Mouse (Mus musculus) lung, embryonic 15.5 days (tissue): ENCODE measurements around the gene Nfkb2. TPM values are rescaled to one million over a fixed set of nuclear protein-coding genes. Genes with fewer than 3 reads are reported as not detected.

Source experiments
- ATAC-seq: fragments of 200-750 bp; cut with Nextera tagmentation; 2 replicates; pipeline ENCODE4 v1.8.0; 2017; ENCODE audit warnings: moderate number of reproducible peaks, borderline replicate concordance; ENCODE audit not compliant: low FRiP score, low TSS enrichment; ENCODE audit errors: extremely low read depth
- H3K27ac ChIP-seq: fragments of 300-500 bp; sonication (generic); 2 replicates; pipeline ENCODE4 v1.5.1; 2015; ENCODE audit warnings: moderate library complexity, mild to moderate bottlenecking, inconsistent platforms
- H3K27me3 ChIP-seq: fragments of 300-500 bp; sonication (generic); 2 replicates; pipeline ENCODE4 v1.6.1; 2015; ENCODE audit warnings: inconsistent platforms
- H3K36me3 ChIP-seq: fragments of 300-500 bp; sonication (generic); 2 replicates; pipeline ENCODE4 v1.6.1; 2015; ENCODE audit warnings: inconsistent platforms
- H3K4me1 ChIP-seq: fragments of 300-500 bp; sonication (generic); 2 replicates; pipeline ENCODE4 v1.6.1; 2015; ENCODE audit warnings: inconsistent platforms
- H3K4me2 ChIP-seq: fragments of 300-500 bp; sonication (generic); 2 replicates; pipeline ENCODE4 v1.6.1; 2015; ENCODE audit warnings: inconsistent platforms, mild to moderate bottlenecking, moderate library complexity
- H3K4me3 ChIP-seq: fragments of 300-500 bp; sonication (generic); 2 replicates; pipeline ENCODE4 v1.5.1; 2015; ENCODE audit warnings: mild to moderate bottlenecking, inconsistent platforms
- H3K9ac ChIP-seq: fragments of 300-500 bp; sonication (generic); 2 replicates; pipeline ENCODE4 v1.6.1; 2015; ENCODE audit warnings: inconsistent platforms
- H3K9me3 ChIP-seq: fragments of 300-500 bp; sonication (generic); 2 replicates; pipeline ENCODE4 v1.6.1; 2016; ENCODE audit warnings: inconsistent platforms
- WGBS: fragments of 180-500 bp; shearing (Covaris S2); methylation state at CpG from one replicate; pipeline ENCODE4 v1.1.7; 2015; 5-methylcytosine and 5-hydroxymethylcytosine counted together
- polyA plus RNA-seq: library from polyadenylated mRNA; unstranded; fragments of >200 nt; fragmentation: Nextera tagmentation; extraction: Ambion mirVana; gene quantifications from 2 replicates; pipeline ENCODE4 v1.2.1, GENCODE M21; 2015

Gene Nfkb2
- polyA plus RNA-seq, 1 experiment from 2014 or later, result 10.5 TPM

DNA sequence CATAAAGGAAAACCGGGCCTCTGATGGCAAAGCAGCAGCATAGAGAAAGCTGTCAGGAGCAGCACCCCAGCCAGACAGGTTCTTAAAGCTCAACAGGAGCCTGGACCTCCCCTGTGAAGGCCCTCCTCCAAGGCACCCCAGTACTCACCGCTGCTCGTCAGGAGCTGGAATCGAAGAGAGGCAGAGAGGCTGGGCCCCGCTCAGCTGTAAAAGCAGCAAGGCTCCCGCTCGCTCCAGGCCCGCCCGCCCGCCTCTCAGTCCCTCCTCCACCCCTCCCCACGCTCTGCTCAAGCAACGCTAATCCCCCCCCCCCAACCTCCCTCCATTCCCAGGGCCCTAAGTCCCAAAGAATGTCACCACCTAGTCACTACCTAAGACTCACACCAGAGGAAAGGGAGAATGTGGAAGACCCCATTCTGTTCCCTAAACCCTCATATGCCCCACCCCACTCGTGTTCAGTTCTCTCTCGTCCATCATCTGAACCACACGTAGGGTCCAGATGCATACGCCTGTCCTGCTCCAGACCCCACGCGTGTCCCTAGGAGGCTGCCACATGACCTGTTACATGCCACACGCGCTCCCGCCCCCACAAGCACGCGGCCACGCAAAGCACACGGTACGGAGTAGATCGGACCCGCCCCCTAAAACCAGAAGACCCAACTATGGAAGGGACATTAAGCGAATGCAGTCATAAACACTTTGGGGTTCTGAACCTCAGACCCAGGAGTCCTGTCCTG lies 22.1 kb downstream of the Nfkb2 start:
- Histone ChIP-seq H3K27me3 (peaks cover 65% of the 10 kb centered on the region), H3K4me3 (no peak overlapping the region; the same call in 1 of the 2 replicates)
- ATAC-seq, result no peak

GRCm38 (mm10) chr19:46326756-46327305 lies 22.7 kb downstream of the Nfkb2 start, which contains the start of gene Psd:
Gene Psd, minus strand, starts transcription at chr19:46327156.
- Histone ChIP-seq H3K36me3 (peaks cover 11% of the 10 kb centered on the region; the same call in 1 of the 2 replicates), H3K9ac (peak within 1 kb of the TSS; percentile 70), H3K27ac (peak within 1 kb of the TSS; percentile 89), H3K9me3 (no peaks in the 10 kb centered on the region), H3K4me1 (peaks cover 27% of the 10 kb centered on the region), H3K27me3 (peaks cover 58% of the 10 kb centered on the region), H3K4me2 (peak within 1 kb of the TSS; percentile 100), H3K4me3 (peak within 1 kb of the TSS; percentile 76)
- no peak for ATAC-seq
- WGBS, result 2% methylated on average over 35 of the region's 35 CpGs

More for the DNA sequence above, 22.1 kb downstream of the Nfkb2 start:
- H3K36me3 ChIP-seq, result peaks cover 8% of the 10 kb centered on the region; the same call in 1 of the 2 replicates
- peak overlapping the region; percentile 100; the same call in 1 of the 2 replicates for H3K4me2 ChIP-seq
- no peak overlapping the region for H3K9ac ChIP-seq
- H3K4me1 ChIP-seq, result peaks cover 27% of the 10 kb centered on the region
- WGBS, result 4% methylated on average over 29 of the region's 29 CpGs
- no peak overlapping the region for H3K27ac ChIP-seq
- H3K9me3 ChIP-seq, result no peaks in the 10 kb centered on the region

- ATAC-seq, result no peak
- no peaks in the 10 kb centered on the region for H3K9me3 ChIP-seq
- H3K4me2 ChIP-seq, result peak overlapping the region; percentile 100
- peaks cover 27% of the 10 kb centered on the region for H3K4me1 ChIP-seq
- H3K4me3 ChIP-seq, result peak overlapping the region; percentile 76
- peak overlapping the region; percentile 70 for H3K9ac ChIP-seq
- peaks cover 51% of the 10 kb centered on the region for H3K27me3 ChIP-seq
- peak overlapping the region; percentile 89 for H3K27ac ChIP-seq
- peaks cover 11% of the 10 kb centered on the region; the same call in 1 of the 2 replicates for H3K36me3 ChIP-seq
- WGBS, result 23% methylated on average over 14 of the region's 14 CpGs
Observed at GRCm38 (mm10) chr19:46327531-46328064, 23.5 kb downstream of the Nfkb2 start.

GRCm38 (mm10) chr19:46328081-46329030 lies 24.2 kb downstream of the Nfkb2 start, which contains the start of gene Fbxl15:
Gene Fbxl15, plus strand, starts transcription at chr19:46328184.
- H3K27ac ChIP-seq, result peak within 1 kb of the TSS; percentile 89
- under 1% methylated on average over 81 of the region's 81 CpGs for WGBS
- H3K4me1 ChIP-seq, result peaks cover 27% of the 10 kb centered on the region
- peak within 1 kb of the TSS; percentile 70 for H3K9ac ChIP-seq
- peaks cover 43% of the 10 kb centered on the region for H3K27me3 ChIP-seq
- ATAC-seq, result peak; percentile 87
- no peaks in the 10 kb centered on the region for H3K9me3 ChIP-seq
- H3K4me2 ChIP-seq, result peak within 1 kb of the TSS; percentile 100
- H3K36me3 ChIP-seq, result peaks cover 11% of the 10 kb centered on the region; the same call in 1 of the 2 replicates
- peak within 1 kb of the TSS; percentile 76 for H3K4me3 ChIP-seq

GRCm38 (mm10) chr19:46329031-46329641 lies 25.0 kb downstream of the Nfkb2 start:
- Histone ChIP-seq H3K4me1 (peaks cover 27% of the 10 kb centered on the region), H3K36me3 (peaks cover 11% of the 10 kb centered on the region; the same call in 1 of the 2 replicates)

DNA sequence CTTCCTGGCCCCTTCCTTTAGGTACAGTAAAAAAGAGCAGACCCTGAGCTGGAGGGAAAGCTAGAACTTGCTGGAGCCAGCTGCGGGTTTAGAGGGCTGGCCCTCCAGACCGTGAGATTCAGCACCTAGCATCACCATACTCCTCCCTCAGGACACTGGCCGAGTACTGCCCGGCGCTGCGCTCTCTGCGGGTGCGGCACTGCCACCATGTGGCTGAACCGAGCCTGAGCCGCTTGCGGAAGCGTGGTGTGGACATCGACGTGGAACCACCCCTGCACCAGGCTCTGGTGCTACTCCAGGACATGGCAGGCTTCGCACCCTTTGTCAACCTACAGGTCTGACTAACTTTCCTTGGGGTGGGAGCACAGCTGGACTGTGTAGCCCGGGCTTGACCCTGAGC lies 25.8 kb downstream of the Nfkb2 start:
- Histone ChIP-seq H3K27me3 (peaks cover 28% of the 10 kb centered on the region), H3K9me3 (no peaks in the 10 kb centered on the region), H3K27ac (no peak overlapping the region), H3K36me3 (peaks cover 11% of the 10 kb centered on the region; the same call in 1 of the 2 replicates), H3K4me1 (peaks cover 27% of the 10 kb centered on the region), H3K9ac (no peak overlapping the region), H3K4me3 (0 out of 2 replicates have a peak overlapping the region, but pooled peaks have one; percentile 76), H3K4me2 (peak overlapping the region; percentile 100)
- peak; percentile 60 for ATAC-seq
- 5% methylated on average over 16 of the region's 16 CpGs for WGBS

More at GRCm38 (mm10) chr19:46329031-46329641, 25.0 kb downstream of the Nfkb2 start:
- Histone ChIP-seq H3K4me2 (peak overlapping the region; percentile 100), H3K27me3 (peaks cover 36% of the 10 kb centered on the region), H3K27ac (peak overlapping the region; percentile 89), H3K9me3 (no peaks in the 10 kb centered on the region), H3K9ac (peak overlapping the region; percentile 70), H3K4me3 (peak overlapping the region; percentile 76)
- WGBS, result 2% methylated on average over 54 of the region's 54 CpGs
- peak; percentile 1; the same call in 1 of the 2 replicates for ATAC-seq

GRCm38 (mm10) chr19:46330696-46331095 lies 26.6 kb downstream of the Nfkb2 start:
- H3K9ac ChIP-seq, result no peak overlapping the region
- H3K4me1 ChIP-seq, result peaks cover 27% of the 10 kb centered on the region
- no peaks in the 10 kb centered on the region for H3K9me3 ChIP-seq
- H3K36me3 ChIP-seq, result peaks cover 11% of the 10 kb centered on the region; the same call in 1 of the 2 replicates
- ATAC-seq, result no peak
- H3K27me3 ChIP-seq, result peaks cover 20% of the 10 kb centered on the region
- H3K27ac ChIP-seq, result no peak overlapping the region
- no peak overlapping the region for H3K4me2 ChIP-seq
- no peak overlapping the region for H3K4me3 ChIP-seq
- WGBS, result 90% methylated on average over 12 of the region's 12 CpGs

- H3K4me2 ChIP-seq, result no peak overlapping the region
- no peak overlapping the region for H3K9ac ChIP-seq
- no peak for ATAC-seq
- WGBS, result 91% methylated on average over 14 of the region's 14 CpGs
- H3K9me3 ChIP-seq, result no peaks in the 10 kb centered on the region
- H3K4me1 ChIP-seq, result peaks cover 27% of the 10 kb centered on the region
- no peak overlapping the region for H3K27ac ChIP-seq
- peaks cover 14% of the 10 kb centered on the region for H3K27me3 ChIP-seq
- H3K36me3 ChIP-seq, result peaks cover 11% of the 10 kb centered on the region; the same call in 1 of the 2 replicates
- no peak overlapping the region for H3K4me3 ChIP-seq
Observed at GRCm38 (mm10) chr19:46331326-46331725, 27.2 kb downstream of the Nfkb2 start.

- 76% methylated on average over 3 of the region's 3 CpGs for WGBS
- no peak for ATAC-seq
Observed at GRCm38 (mm10) chr19:46331936-46332335, 27.8 kb downstream of the Nfkb2 start.

GRCm38 (mm10) chr19:46332721-46333339 lies 28.7 kb downstream of the Nfkb2 start:
- ATAC-seq, result no peak
- H3K27ac ChIP-seq, result no peak overlapping the region
- H3K36me3 ChIP-seq, result peaks cover 11% of the 10 kb centered on the region; the same call in 1 of the 2 replicates
- no peak overlapping the region for H3K9ac ChIP-seq
- peaks cover 21% of the 10 kb centered on the region for H3K4me1 ChIP-seq
- H3K9me3 ChIP-seq, result no peaks in the 10 kb centered on the region
- 61% methylated on average over 7 of the region's 7 CpGs for WGBS
- H3K27me3 ChIP-seq, result no peaks in the 10 kb centered on the region
- H3K4me2 ChIP-seq, result no peak overlapping the region
- H3K4me3 ChIP-seq, result no peak overlapping the region

More at GRCm38 (mm10) chr19:46331936-46332335, 27.8 kb downstream of the Nfkb2 start:
- Histone ChIP-seq H3K9ac (no peak overlapping the region), H3K9me3 (no peaks in the 10 kb centered on the region), H3K36me3 (peaks cover 11% of the 10 kb centered on the region; the same call in 1 of the 2 replicates), H3K27me3 (peaks cover 8% of the 10 kb centered on the region), H3K27ac (no peak overlapping the region), H3K4me3 (no peak overlapping the region), H3K4me2 (no peak overlapping the region), H3K4me1 (peaks cover 22% of the 10 kb centered on the region)
